Mouse (Mus musculus) erythroblast, embryonic 14.5 days (primary cell): ENCODE measurements around the gene Pou2af1.

Experiments used
- GATA1 ChIP-seq: IDR thresholded peaks from 2 replicates; pipeline ENCODE4 v1.6.1; 2012; ENCODE audit warnings: low read length, inconsistent platforms, mixed read lengths
- TAL1 ChIP-seq: IDR thresholded peaks from 3 replicates; pipeline ENCODE4 v1.6.1; 2012; ENCODE audit warnings: low read length, inconsistent platforms, mixed read lengths

- TF ChIP-seq GATA1 (no peak), TAL1 (no peak)
Observed at GRCm38 (mm10) chr9:51167954-51168353, 45.6 kb upstream of the Pou2af1 start.
